Mouse (Mus musculus) kidney, postnatal 10 days (tissue): ENCODE data around the gene Nr1h4.

Experiments used
- DNase-seq: peaks from one replicate; pipeline ENCODE4 v3.0.0; 2021; ENCODE audit warnings: mixed read lengths

Nr1h4 gene

GRCm38 (mm10) chr10:89470596-89471353 lies 62.6 kb downstream of the Nr1h4 start:
- no peak for DNase-seq

- DNase-seq: no peak
These were observed 68.5 kb downstream of the Nr1h4 start for GRCm38 (mm10) chr10:89464760-89465405.

- no peak for DNase-seq
These were observed 70.5 kb downstream of the Nr1h4 start for GRCm38 (mm10) chr10:89462890-89463289.

GRCm38 (mm10) chr10:89461856-89462507 lies 71.4 kb downstream of the Nr1h4 start:
- DNase-seq: peak; percentile 87

- DNase-seq: no peak
These were observed 72.4 kb downstream of the Nr1h4 start for GRCm38 (mm10) chr10:89460972-89461371.

GRCm38 (mm10) chr10:89458770-89459169 lies 74.6 kb downstream of the Nr1h4 start:
- DNase-seq: no peak

GRCm38 (mm10) chr10:89453794-89454193 lies 79.6 kb downstream of the Nr1h4 start:
- DNase-seq: no peak

GRCm38 (mm10) chr10:89453068-89453641 lies 80.2 kb downstream of the Nr1h4 start:
- DNase-seq: no peak

- DNase-seq: no peak
These were observed 83.0 kb downstream of the Nr1h4 start for GRCm38 (mm10) chr10:89450411-89450810.

- no peak for DNase-seq
These were observed 89.0 kb downstream of the Nr1h4 start for GRCm38 (mm10) chr10:89444381-89444780.

GRCm38 (mm10) chr10:89443623-89444151 lies 89.7 kb downstream of the Nr1h4 start, which contains the start of gene Gas2l3:
TSS of gene Gas2l3 (minus strand) at chr10:89443967.
- DNase-seq: peak; percentile 91

- DNase-seq: peak; percentile 14
These were observed 90.2 kb downstream of the Nr1h4 start for GRCm38 (mm10) chr10:89443115-89443622.

- DNase-seq: no peak
These were observed 90.7 kb downstream of the Nr1h4 start for GRCm38 (mm10) chr10:89442640-89443039.

- DNase-seq: no peak
These were observed 91.4 kb downstream of the Nr1h4 start for GRCm38 (mm10) chr10:89441961-89442360.

- DNase-seq: no peak
These were observed 94.0 kb downstream of the Nr1h4 start for GRCm38 (mm10) chr10:89439380-89439779.

- no peak for DNase-seq
These were observed 95.4 kb downstream of the Nr1h4 start for GRCm38 (mm10) chr10:89437996-89438395.

GRCm38 (mm10) chr10:89437472-89437871 lies 95.9 kb downstream of the Nr1h4 start:
- no peak for DNase-seq

GRCm38 (mm10) chr10:89435920-89436319 lies 97.5 kb downstream of the Nr1h4 start:
- no peak for DNase-seq

GRCm38 (mm10) chr10:89435413-89435812 lies 98.0 kb downstream of the Nr1h4 start:
- no peak for DNase-seq

- no peak for DNase-seq
These were observed 98.7 kb downstream of the Nr1h4 start for GRCm38 (mm10) chr10:89434509-89435210.

- no peak for DNase-seq
These were observed 100.6 kb downstream of the Nr1h4 start for GRCm38 (mm10) chr10:89432743-89433142.

- DNase-seq: no peak
These were observed 102.6 kb downstream of the Nr1h4 start for GRCm38 (mm10) chr10:89430751-89431150.
